Mouse (Mus musculus): Measurements from ENCODE around the gene Nbas.

The Nbas gene

DNA sequence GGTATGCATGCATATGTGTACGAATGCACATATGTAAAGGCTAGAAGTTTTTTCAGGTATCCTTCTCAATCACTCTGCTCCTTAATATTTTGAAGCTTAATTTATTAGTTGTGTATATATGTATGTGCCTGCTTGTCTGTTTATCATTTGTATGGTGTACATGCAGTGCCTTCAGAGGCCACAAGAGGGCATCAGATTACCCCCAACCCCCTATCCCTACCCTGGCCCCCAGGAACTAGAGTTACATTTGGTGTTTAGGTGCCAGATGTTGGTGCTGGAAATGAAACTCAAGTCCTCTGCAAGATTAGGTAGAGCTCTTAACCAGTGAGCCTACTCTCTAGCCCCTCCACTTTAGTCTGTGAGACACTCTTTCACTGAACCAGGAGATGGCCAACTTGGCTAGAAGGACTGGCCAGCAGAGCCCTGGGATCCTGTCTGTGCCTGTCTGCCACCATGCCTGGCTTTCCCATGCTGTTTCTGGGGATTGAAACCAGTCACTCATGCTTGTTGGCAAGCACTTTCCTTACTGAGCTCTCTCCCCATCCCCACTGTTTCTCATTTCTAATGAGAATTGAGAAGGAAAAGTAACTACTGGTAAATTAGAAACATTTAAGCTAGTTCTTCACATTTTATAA, 263.9 kb downstream of the Nbas start:
- peak; percentile 18 for DNase-seq (ENCODE audit: low read depth, low spot score)

- DNase-seq (ENCODE audit: low read depth, low spot score), result no peak
Observed at GRCm38 (mm10) chr12:13539171-13539570, 270.2 kb downstream of the Nbas start.

- no peak for DNase-seq (ENCODE audit: low read depth, low spot score)
Observed at GRCm38 (mm10) chr12:13543806-13544205, 274.9 kb downstream of the Nbas start.

GRCm38 (mm10) chr12:13563646-13564289, 294.8 kb downstream of the Nbas start:
- DNase-seq (ENCODE audit: low read depth, low spot score), result no peak

GRCm38 (mm10) chr12:13564330-13564729, 295.4 kb downstream of the Nbas start:
- DNase-seq (ENCODE audit: low read depth, low spot score), result no peak

DNA sequence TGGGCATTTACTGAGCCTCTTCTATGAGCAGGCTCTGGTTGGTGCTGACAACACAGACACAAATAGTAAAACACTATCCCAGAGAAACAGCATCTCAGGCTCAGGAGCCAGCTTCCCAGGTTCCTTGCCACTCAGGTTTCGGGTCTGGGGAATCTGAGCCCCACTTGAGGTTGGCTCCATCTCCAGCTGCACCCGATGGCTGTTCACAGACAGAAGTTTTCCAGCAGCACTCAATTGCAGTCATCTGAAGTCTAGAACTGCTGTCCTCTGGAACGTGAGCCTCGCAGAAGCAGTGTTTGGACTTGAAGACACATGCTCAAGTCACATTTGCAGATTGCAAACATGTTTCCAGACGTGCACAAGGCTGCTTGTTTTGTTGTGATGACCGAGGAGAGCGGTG, 297.5 kb downstream of the Nbas start:
- DNase-seq (ENCODE audit: low read depth, low spot score), result no peak

- DNase-seq (ENCODE audit: low read depth, low spot score), result no peak
Observed at GRCm38 (mm10) chr12:13575158-13575557, 306.2 kb downstream of the Nbas start.

DNA sequence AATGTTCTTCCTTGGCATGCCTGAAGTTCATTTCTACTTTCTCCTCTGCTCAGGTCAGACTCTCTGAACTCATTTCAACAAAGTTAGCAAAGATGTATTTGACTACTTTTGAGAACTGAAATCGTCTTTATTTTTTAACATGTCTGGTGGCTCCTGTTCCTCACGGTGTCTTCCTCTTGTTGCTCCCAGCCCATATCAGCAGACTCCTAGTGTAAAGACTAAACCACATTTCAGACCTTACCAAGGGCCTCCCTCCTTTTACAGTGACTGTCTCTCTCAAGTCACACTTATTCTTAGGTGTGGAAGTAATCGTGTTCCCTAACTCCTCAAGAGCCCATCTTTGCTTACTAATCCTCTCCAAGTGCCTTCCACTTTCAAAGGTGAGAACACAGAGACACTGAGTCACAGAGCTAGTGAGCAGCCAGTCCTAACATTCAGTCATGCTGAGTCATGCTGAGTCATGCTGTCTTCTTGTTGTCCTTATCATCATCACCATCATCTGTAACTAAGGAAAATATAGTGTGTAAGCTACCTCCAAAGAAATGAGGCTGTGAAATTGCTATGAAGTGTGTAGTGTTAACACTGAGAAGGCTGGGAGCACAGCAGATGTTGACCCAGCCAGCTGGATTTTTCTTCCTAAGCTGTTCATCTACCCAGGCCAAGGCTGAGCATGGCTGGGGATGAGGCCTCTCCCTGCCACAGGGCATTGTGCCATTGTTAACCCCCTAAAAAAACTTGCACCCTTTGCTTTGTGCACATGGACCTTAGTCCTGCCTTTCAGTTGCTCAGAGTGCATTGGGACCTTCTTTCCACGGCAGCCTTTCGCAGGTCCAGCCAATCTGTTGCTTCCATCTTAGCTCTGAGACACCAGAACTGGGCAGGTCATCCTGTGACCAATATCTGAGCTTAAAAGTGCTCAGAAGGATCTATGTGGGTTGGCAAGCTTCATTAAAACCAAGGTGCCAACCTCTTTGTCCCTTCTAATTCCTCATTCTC, 307.0 kb downstream of the Nbas start:
- no peak for DNase-seq (ENCODE audit: low read depth, low spot score)

GRCm38 (mm10) chr12:13576761-13577160, 307.8 kb downstream of the Nbas start:
- DNase-seq (ENCODE audit: low read depth, low spot score), result no peak

DNA sequence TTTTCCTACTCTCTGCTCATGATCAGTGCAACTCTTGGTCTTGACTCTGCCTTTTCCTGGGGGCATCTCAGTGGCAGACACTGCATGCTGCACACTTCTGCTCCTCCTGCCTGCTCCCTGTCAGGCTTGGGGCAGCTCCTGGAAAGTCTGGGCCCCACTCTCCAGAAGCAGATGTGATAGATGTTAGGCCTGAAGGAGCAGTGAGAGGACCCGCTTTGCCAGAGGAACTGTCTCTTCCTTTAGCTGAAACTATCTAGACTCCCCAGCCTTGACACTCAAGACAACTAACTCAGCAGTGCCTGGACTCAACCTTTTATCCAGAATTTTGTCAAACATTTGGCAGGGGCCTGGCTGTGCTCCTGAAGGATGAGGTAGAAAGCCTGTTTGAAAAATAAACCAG, 311.9 kb downstream of the Nbas start:
- DNase-seq (ENCODE audit: low read depth, low spot score), result no peak

DNA sequence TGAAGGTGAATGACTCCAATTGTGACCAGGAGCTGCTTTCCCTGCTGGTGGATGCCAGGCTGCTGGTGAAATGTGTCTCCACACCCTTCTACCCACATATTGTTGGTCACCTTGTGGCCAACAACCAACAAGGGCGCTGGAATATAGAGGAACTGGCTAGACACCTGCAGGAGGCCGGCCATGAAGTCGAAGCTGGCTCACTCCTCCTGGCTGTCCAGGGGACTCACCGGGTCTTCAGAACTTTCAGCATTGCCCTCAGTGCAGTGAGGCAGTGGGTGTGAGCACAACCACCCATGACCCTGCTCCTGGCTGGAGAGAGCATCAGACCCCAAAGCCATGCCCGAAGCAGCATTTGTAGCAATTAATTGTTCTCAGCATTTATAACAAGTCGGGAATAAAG, 314.5 kb downstream of the Nbas start:
- DNase-seq (ENCODE audit: low read depth, low spot score), result no peak

- no peak for DNase-seq (ENCODE audit: low read depth, low spot score)
Observed at GRCm38 (mm10) chr12:13585527-13586156, 316.7 kb downstream of the Nbas start.

DNA sequence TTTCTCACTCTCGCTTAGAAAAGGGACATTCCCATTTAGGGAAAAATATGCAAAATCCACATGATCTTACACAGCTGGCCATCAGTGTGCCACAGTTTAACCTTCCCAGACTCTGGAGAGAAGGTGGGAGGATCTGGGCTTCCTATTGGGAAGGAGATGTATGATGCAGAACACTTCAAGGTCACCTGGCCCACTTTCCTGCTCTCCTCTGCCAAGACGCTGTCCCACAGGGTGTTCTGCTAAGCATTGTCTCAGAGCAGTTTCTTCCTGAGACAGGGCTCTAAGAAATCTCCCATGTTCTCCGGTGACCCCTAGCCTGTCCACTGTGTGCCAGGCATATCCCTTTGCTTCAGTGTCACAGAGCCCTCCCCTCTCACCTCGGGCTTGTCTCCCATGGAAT, 318.7 kb downstream of the Nbas start:
- no peak for DNase-seq (ENCODE audit: low read depth, low spot score)

DNA sequence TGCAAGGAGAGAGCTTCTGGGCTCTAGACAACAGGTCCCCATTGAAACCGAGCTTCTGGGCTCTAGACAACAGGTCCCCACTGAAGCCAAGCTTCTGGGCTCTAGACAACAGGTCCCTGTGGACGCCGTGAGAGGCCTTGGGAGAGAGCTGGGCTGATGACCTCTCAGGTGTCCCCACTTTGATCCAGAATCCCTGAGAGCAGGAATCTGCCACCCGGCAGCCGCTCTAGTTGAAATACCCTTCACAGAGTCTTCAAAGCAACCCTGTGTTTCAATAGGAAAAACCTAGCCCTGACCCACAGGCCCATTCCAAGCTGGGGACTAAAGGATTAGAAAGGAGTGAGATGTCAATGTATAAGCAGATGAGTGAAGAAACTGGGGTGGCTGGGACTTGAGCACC, 320.1 kb downstream of the Nbas start:
- DNase-seq (ENCODE audit: low read depth, low spot score), result no peak

DNA sequence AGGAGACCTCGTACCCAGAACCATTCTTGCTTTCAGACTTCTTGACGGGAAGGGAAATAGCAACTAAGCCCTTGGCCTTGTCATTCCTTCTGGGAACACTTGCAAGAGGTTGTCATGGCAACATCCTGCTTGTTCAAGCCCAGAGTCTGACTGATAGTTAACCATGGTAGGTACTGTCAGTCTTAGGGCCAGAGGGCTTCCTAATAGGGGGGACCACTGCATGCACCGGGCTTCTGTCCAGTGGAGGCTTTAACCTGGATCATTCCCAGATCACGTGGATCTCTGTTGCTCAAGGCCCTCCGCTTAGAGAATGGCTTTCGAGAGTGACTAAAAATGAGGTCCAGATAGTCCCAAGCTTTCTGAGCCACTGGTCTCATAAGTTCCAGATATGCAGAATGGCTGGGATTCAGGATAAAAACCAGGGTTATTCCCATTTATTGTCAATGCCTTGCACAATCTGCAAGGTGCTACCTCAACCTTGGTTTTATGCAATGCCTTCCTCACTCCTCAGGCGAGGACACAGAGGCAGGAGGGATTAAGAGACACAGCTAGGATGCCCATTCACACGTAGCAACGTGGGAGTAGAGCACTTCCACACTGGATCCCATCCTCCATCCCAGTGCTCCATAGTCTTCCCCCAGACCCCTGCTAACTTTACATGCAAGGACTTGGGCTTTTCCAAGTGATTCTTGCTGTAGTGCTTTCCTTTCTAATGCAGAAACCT, 326.0 kb downstream of the Nbas start:
- DNase-seq (ENCODE audit: low read depth, low spot score), result no peak

DNA sequence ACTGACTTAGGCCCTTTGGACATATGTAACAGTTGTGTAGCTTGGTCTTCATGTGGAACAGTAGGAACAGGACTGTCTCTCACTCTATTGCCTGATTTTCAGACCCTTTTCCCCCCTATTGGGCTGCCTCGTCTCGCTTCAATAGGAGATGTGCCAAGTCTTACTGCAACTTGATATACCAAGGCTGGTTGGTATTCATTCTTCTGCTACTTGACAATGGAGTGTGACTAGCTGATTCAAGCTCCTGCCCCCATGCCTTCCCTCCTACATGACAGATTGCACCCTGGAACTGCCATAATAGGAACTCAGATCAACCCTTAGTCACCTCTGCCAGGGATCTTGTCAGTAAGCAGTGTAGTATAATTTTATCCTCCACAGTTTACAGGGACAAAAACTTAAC, 328.1 kb downstream of the Nbas start:
- no peak for DNase-seq (ENCODE audit: low read depth, low spot score)

DNA sequence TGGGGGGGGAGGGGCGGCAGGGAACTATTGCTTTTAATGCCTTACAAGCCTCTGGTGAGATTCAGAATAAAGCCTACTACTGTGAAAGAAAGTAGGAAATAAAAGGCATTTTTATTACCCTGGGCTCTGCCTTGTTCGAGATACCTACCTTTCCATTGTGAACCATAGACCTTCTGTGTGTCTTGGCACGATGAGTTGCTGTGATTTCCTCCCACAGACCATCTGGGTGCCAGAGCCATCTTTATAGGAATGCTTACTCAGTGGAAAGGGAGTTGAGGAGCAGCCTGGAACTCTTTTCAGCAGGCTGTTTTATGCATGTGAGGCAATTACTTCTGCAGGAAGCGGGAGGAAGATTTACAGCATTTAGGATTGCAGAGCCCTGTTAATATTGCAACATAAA, 329.6 kb downstream of the Nbas start:
- no peak for DNase-seq (ENCODE audit: low read depth, low spot score)

GRCm38 (mm10) chr12:13602414-13602813, 333.5 kb downstream of the Nbas start:
- no peak for DNase-seq (ENCODE audit: low read depth, low spot score)

GRCm38 (mm10) chr12:13607021-13607420, 338.1 kb downstream of the Nbas start:
- no peak for DNase-seq (ENCODE audit: low read depth, low spot score)

GRCm38 (mm10) chr12:13609027-13609426, 340.1 kb downstream of the Nbas start:
- DNase-seq (ENCODE audit: low read depth, low spot score), result no peak

DNA sequence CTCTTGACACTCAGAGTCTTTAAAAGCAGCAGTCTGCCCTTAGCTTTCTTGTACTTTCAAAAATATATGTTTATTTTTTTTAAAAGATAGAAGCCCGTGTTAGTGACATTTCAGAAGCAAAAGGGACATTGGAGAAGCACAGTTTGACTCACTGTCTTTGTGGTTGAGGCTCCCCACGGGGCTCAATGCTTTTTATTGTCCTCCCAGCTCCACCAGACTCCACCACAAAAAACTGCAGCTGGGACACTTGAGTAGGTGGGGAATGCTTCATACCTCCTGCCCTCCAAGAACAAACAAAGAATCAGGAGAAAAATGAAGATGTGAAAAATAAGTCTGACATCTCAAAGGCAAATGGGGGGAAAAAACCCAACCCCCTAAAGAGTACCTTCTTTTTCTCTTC, 344.1 kb downstream of the Nbas start:
- DNase-seq (ENCODE audit: low read depth, low spot score), result no peak

All from CD4-positive, CD25-positive, alpha-beta regulatory T cell, adult 2 months (primary cell).